Mouse (Mus musculus): Measurements from ENCODE around the gene Dpagt1. TPM values are rescaled to one million over a fixed set of nuclear protein-coding genes. Genes with fewer than 3 reads are reported as not detected.

The Dpagt1 gene
- polyA plus RNA-seq, 1 experiment: 23.6 TPM

GRCm38 (mm10) chr9:44343781-44344421 is 18.1 kb downstream of the Dpagt1 start, which contains the start of gene Hmbs:
Hmbs (minus strand) TSS chr9:44344228.
- peak within 1 kb of the TSS; percentile 58 for H3K4me3 ChIP-seq (replicated peaks; ENCODE audit: insufficient read depth, low read depth, low read length)
- TF ChIP-seq POLR2A (IDR thresholded peaks at IDR 0.05; ENCODE audit: borderline replicate concordance, insufficient read depth, low read length) (0 out of 2 replicates have a peak, but pooled peaks have one; percentile 23), CTCF (IDR thresholded peaks at IDR 0.05; ENCODE audit: borderline replicate concordance, insufficient read depth, low read depth, low read length) (no peak)
- peak; percentile 90 to 93 for DNase-seq
- peak within 1 kb of the TSS; percentile 87 for H3K27ac ChIP-seq (ENCODE audit: insufficient read depth, low read length)
- WGBS: under 1% methylated on average over 39 of the region's 39 CpGs
- no peaks in the 10 kb centered on the region for H3K27me3 ChIP-seq (ENCODE audit: control insufficient read depth, insufficient read depth, low read length)
- H3K4me1 ChIP-seq (ENCODE audit: control insufficient read depth, insufficient read depth, low read length): peaks cover 2% of the 10 kb centered on the region; the same call in 1 of the 2 replicates

DNA sequence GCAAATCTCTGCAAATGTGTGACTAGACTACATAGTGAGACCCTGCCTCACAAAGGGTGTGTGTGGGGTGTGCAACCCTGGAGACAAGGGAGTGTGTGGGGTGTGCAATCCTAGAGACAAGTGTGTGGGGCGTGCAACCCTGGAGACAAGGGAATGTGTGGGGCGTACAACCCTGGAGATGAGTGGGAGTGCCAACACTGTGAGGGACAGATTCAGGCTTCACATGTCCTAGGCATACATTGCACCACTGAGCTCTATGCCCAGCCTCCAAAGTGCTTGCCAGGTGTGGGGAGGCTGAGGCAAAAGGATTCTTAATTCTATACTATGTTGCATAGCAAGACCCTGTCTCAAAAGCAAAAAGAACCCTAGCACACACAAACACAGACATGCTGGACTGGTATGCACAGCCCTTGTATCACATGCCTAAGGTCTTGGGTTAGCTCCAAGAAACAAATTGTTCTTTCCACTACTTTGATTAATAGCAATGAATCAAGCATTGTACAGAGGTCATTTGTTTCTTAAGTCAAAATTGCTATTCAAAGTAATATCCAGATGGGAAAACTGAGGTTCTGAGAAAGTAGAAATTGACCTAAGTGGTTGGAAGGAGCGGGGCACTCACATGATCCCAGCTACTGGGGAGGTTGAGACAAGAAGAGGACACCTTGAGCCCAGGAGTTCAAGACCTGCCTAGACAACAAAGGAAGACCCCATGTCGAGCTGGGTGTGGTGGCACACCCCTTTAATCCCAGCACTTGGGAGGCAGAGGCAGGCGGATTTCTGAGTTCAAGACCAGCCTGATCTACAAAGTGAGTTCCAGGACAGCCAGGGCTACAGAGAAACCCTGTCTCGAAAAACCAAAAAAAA is 20.0 kb downstream of the Dpagt1 start:
- H3K27me3 ChIP-seq (ENCODE audit: control insufficient read depth, insufficient read depth, low read length): no peaks in the 10 kb centered on the region
- H3K4me3 ChIP-seq (replicated peaks; ENCODE audit: insufficient read depth, low read depth, low read length): no peak overlapping the region
- WGBS: 84% methylated on average over 6 of the region's 6 CpGs
- peaks cover 2% of the 10 kb centered on the region; the same call in 1 of the 2 replicates for H3K4me1 ChIP-seq (ENCODE audit: control insufficient read depth, insufficient read depth, low read length)
- no peak for DNase-seq
- H3K27ac ChIP-seq (ENCODE audit: insufficient read depth, low read length): no peak overlapping the region
- TF ChIP-seq POLR2A (IDR thresholded peaks at IDR 0.05; ENCODE audit: borderline replicate concordance, insufficient read depth, low read length): no peak
- no peak for TF ChIP-seq CTCF (IDR thresholded peaks at IDR 0.05; ENCODE audit: borderline replicate concordance, insufficient read depth, low read depth, low read length)

GRCm38 (mm10) chr9:44347166-44347565 is 21.3 kb downstream of the Dpagt1 start:
- TF ChIP-seq POLR2A (IDR thresholded peaks at IDR 0.05; ENCODE audit: borderline replicate concordance, insufficient read depth, low read length) (no peak), CTCF (IDR thresholded peaks at IDR 0.05; ENCODE audit: borderline replicate concordance, insufficient read depth, low read depth, low read length) (no peak)
- Histone ChIP-seq H3K4me1 (ENCODE audit: control insufficient read depth, insufficient read depth, low read length) (peaks cover under 1% of the 10 kb centered on the region; the same call in 1 of the 2 replicates), H3K27me3 (ENCODE audit: control insufficient read depth, insufficient read depth, low read length) (no peaks in the 10 kb centered on the region), H3K27ac (ENCODE audit: insufficient read depth, low read length) (no peak overlapping the region), H3K4me3 (replicated peaks; ENCODE audit: insufficient read depth, low read depth, low read length) (no peak overlapping the region)
- no peak for DNase-seq
- WGBS: 92% methylated on average over 9 of the region's 9 CpGs

DNA sequence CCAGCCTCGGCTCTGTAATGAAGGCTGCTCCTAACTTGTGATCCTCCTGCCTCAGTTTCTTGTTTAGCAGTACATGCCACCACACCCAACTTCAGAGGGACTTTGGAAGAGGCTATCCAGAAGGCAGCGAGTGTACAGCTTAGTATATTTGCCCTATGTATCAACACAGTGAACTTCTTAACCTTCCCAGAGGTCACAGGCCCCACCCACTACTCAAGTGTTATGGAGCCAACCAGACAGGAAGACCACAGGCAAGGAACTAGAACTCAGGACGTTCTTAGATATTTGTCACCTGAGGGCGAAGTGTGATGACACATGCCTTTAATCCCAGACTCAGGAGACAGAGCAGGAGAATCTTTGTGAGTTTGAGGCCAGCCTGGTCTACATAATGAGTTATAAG is 21.8 kb downstream of the Dpagt1 start:
- WGBS: 91% methylated on average over 4 of the region's 4 CpGs
- TF ChIP-seq CTCF (IDR thresholded peaks at IDR 0.05; ENCODE audit: borderline replicate concordance, insufficient read depth, low read depth, low read length) (no peak), POLR2A (IDR thresholded peaks at IDR 0.05; ENCODE audit: borderline replicate concordance, insufficient read depth, low read length) (no peak)
- Histone ChIP-seq H3K27me3 (ENCODE audit: control insufficient read depth, insufficient read depth, low read length) (no peaks in the 10 kb centered on the region), H3K27ac (ENCODE audit: insufficient read depth, low read length) (no peak overlapping the region), H3K4me3 (replicated peaks; ENCODE audit: insufficient read depth, low read depth, low read length) (no peak overlapping the region), H3K4me1 (ENCODE audit: control insufficient read depth, insufficient read depth, low read length) (no peaks in the 10 kb centered on the region; the same call in 1 of the 2 replicates)
- no peak for DNase-seq

DNA sequence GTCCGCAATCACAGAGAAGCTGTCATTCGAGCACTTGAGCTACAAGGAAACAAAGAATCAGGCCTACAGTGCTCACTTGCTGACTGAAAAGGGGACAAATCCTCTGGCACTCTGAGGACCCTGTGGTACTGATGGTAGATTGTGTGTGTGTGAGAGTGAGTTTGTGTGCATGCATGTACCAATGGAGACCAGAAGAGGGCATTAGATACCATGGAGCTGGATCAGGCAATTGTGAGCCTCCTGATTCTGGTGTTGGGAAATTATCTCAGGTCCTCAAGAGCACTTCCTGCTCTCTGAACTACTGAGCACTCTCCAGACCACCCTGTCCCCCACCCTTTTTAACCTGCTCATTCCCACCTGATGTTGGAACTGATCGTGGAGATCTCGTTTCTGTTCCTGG is 22.7 kb downstream of the Dpagt1 start:
- TF ChIP-seq CTCF (IDR thresholded peaks at IDR 0.05; ENCODE audit: borderline replicate concordance, insufficient read depth, low read depth, low read length): no peak
- no peak for TF ChIP-seq POLR2A (IDR thresholded peaks at IDR 0.05; ENCODE audit: borderline replicate concordance, insufficient read depth, low read length)
- DNase-seq: no peak
- Histone ChIP-seq H3K27me3 (ENCODE audit: control insufficient read depth, insufficient read depth, low read length) (no peaks in the 10 kb centered on the region), H3K4me1 (ENCODE audit: control insufficient read depth, insufficient read depth, low read length) (no peaks in the 10 kb centered on the region), H3K4me3 (replicated peaks; ENCODE audit: insufficient read depth, low read depth, low read length) (no peak overlapping the region), H3K27ac (ENCODE audit: insufficient read depth, low read length) (no peak overlapping the region)
- 96% methylated on average over 4 of the region's 4 CpGs for WGBS

DNA sequence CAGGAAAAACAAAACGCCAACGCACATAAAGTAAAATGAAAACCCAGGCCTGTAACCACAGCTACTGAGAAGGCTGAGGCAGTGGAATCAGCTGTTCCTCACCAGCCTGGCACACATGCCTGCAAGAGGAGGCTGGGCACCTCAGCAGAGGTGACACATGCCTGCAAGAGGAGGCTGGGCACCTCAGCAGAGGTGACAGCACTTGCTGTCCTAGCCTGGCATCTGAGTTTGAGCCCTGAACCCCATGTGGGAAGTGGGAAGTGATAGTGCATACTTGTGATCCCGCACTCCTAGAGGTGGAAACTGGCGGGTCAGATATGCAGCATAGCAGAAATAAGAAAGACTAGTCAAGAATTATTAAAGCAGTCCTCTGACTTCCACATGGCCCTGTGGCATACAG is 25.6 kb downstream of the Dpagt1 start:
- Histone ChIP-seq H3K27ac (ENCODE audit: insufficient read depth, low read length) (no peak overlapping the region), H3K27me3 (ENCODE audit: control insufficient read depth, insufficient read depth, low read length) (no peaks in the 10 kb centered on the region), H3K4me3 (replicated peaks; ENCODE audit: insufficient read depth, low read depth, low read length) (no peak overlapping the region), H3K4me1 (ENCODE audit: control insufficient read depth, insufficient read depth, low read length) (no peaks in the 10 kb centered on the region)
- 95% methylated on average over 4 of the region's 4 CpGs for WGBS
- no peak for TF ChIP-seq CTCF (IDR thresholded peaks at IDR 0.05; ENCODE audit: borderline replicate concordance, insufficient read depth, low read depth, low read length)
- TF ChIP-seq POLR2A (IDR thresholded peaks at IDR 0.05; ENCODE audit: borderline replicate concordance, insufficient read depth, low read length): no peak
- DNase-seq: no peak

DNA sequence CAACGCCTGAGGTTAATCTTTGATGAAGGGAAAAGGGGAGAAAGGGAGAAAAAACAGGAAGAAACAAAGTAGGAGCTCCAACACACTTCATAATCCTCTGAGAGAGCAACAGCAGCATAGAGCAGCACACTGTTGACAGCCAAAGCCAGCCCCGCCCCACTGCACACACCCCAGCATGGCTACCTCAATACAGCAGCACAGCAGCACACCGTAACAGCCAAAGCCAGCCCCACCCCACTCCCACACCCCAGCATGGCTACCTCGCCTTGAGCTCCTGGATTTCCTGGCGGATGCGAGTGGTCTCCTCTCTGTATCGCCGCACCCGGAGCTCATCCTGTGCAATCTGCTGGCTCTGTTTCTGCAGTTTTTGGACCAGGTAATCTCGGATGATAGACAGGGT is 26.5 kb downstream of the Dpagt1 start:
- 90% methylated on average over 10 of the region's 10 CpGs for WGBS
- no peaks in the 10 kb centered on the region for H3K27me3 ChIP-seq (ENCODE audit: control insufficient read depth, insufficient read depth, low read length)
- TF ChIP-seq POLR2A (IDR thresholded peaks at IDR 0.05; ENCODE audit: borderline replicate concordance, insufficient read depth, low read length): no peak
- TF ChIP-seq CTCF (IDR thresholded peaks at IDR 0.05; ENCODE audit: borderline replicate concordance, insufficient read depth, low read depth, low read length): no peak
- H3K4me3 ChIP-seq (replicated peaks; ENCODE audit: insufficient read depth, low read depth, low read length): no peak overlapping the region
- DNase-seq: no peak
- no peak overlapping the region for H3K27ac ChIP-seq (ENCODE audit: insufficient read depth, low read length)
- H3K4me1 ChIP-seq (ENCODE audit: control insufficient read depth, insufficient read depth, low read length): 0 out of 2 replicates have a peak, but pooled peaks cover 2% of the 10 kb centered on the region
